Mouse (Mus musculus): ENCODE data around the gene Tfap2a. TPM values are rescaled to one million over a fixed set of nuclear protein-coding genes. Genes with fewer than 3 reads are reported as not detected.

Tfap2a gene
- polyA plus RNA-seq, 1 experiment from 2014 or later = 0.21 TPM

GRCm38 (mm10) chr13:40706612-40707011, 31.6 kb downstream of the Tfap2a start:
- Histone ChIP-seq H3K27me3 (replicated peaks) (peaks cover 98% of the 10 kb centered on the region), H3K4me2 (replicated peaks) (no peak overlapping the region), H3K9me3 (no peaks in the 10 kb centered on the region), H3K27ac (no peak overlapping the region), H3K36me3 (no peaks in the 10 kb centered on the region), H3K4me1 (replicated peaks) (peaks cover 3% of the 10 kb centered on the region; the same call in 1 of the 2 replicates), H3K4me3 (replicated peaks) (no peak overlapping the region), H3K9ac (no peak overlapping the region)
- WGBS = 9% methylated on average over 5 of the region's 5 CpGs
- no peak for ATAC-seq

- Histone ChIP-seq H3K27ac (no peak overlapping the region), H3K9me3 (no peaks in the 10 kb centered on the region), H3K36me3 (no peaks in the 10 kb centered on the region), H3K9ac (no peak overlapping the region), H3K4me2 (replicated peaks) (no peak overlapping the region), H3K27me3 (replicated peaks) (peaks cover 98% of the 10 kb centered on the region), H3K4me1 (replicated peaks) (peaks cover 3% of the 10 kb centered on the region; the same call in 1 of the 2 replicates), H3K4me3 (replicated peaks) (no peak overlapping the region)
- 5% methylated on average over 4 of the region's 4 CpGs for WGBS
- ATAC-seq = no peak
Measured at GRCm38 (mm10) chr13:40705821-40706425, 32.3 kb downstream of the Tfap2a start.

- H3K9ac ChIP-seq = no peak overlapping the region
- H3K9me3 ChIP-seq = no peaks in the 10 kb centered on the region
- 0 out of 2 replicates have a peak overlapping the region, but pooled peaks have one; percentile 6 for H3K4me3 ChIP-seq (replicated peaks)
- peaks cover 93% of the 10 kb centered on the region for H3K27me3 ChIP-seq (replicated peaks)
- H3K4me2 ChIP-seq (replicated peaks) = no peak overlapping the region; the same call in 1 of the 2 replicates
- H3K4me1 ChIP-seq (replicated peaks) = peaks cover 3% of the 10 kb centered on the region; the same call in 1 of the 2 replicates
- H3K36me3 ChIP-seq = no peaks in the 10 kb centered on the region
- ATAC-seq = no peak
- H3K27ac ChIP-seq = no peak overlapping the region
- 2% methylated on average over 28 of the region's 28 CpGs for WGBS
Measured at GRCm38 (mm10) chr13:40704864-40705455, 33.2 kb downstream of the Tfap2a start.

- Histone ChIP-seq H3K4me2 (replicated peaks) (peak overlapping the region; percentile 17; the same call in 1 of the 2 replicates), H3K9me3 (no peaks in the 10 kb centered on the region), H3K36me3 (no peaks in the 10 kb centered on the region), H3K27me3 (replicated peaks) (peaks cover 86% of the 10 kb centered on the region), H3K27ac (no peak overlapping the region), H3K9ac (no peak overlapping the region), H3K4me1 (replicated peaks) (peaks cover 3% of the 10 kb centered on the region; the same call in 1 of the 2 replicates), H3K4me3 (replicated peaks) (peak overlapping the region; percentile 3; the same call in 1 of the 2 replicates)
- no peak for ATAC-seq
- WGBS = under 1% methylated on average over 38 of the region's 38 CpGs
Measured at GRCm38 (mm10) chr13:40703982-40704501, 34.1 kb downstream of the Tfap2a start.

GRCm38 (mm10) chr13:40703123-40703797, 34.9 kb downstream of the Tfap2a start:
- no peak overlapping the region for H3K9ac ChIP-seq
- peaks cover 80% of the 10 kb centered on the region for H3K27me3 ChIP-seq (replicated peaks)
- ATAC-seq = no peak
- H3K4me3 ChIP-seq (replicated peaks) = no peak overlapping the region
- 3% methylated on average over 19 of the region's 19 CpGs for WGBS
- no peaks in the 10 kb centered on the region for H3K9me3 ChIP-seq
- no peak overlapping the region for H3K27ac ChIP-seq
- peaks cover 3% of the 10 kb centered on the region; the same call in 1 of the 2 replicates for H3K4me1 ChIP-seq (replicated peaks)
- no peaks in the 10 kb centered on the region for H3K36me3 ChIP-seq
- no peak overlapping the region for H3K4me2 ChIP-seq (replicated peaks)

GRCm38 (mm10) chr13:40702361-40703122, 35.6 kb downstream of the Tfap2a start:
- Histone ChIP-seq H3K4me1 (replicated peaks) (peaks cover 3% of the 10 kb centered on the region; the same call in 1 of the 2 replicates), H3K36me3 (no peaks in the 10 kb centered on the region), H3K27me3 (replicated peaks) (peaks cover 80% of the 10 kb centered on the region), H3K9me3 (no peaks in the 10 kb centered on the region), H3K4me2 (replicated peaks) (no peak overlapping the region), H3K4me3 (replicated peaks) (no peak overlapping the region), H3K27ac (no peak overlapping the region), H3K9ac (no peak overlapping the region)
- no peak for ATAC-seq
- WGBS = 6% methylated on average over 30 of the region's 30 CpGs

GRCm38 (mm10) chr13:40701691-40702090, 36.5 kb downstream of the Tfap2a start:
- no peak overlapping the region for H3K4me2 ChIP-seq (replicated peaks)
- no peak overlapping the region for H3K9ac ChIP-seq
- H3K27me3 ChIP-seq (replicated peaks) = peaks cover 72% of the 10 kb centered on the region
- H3K27ac ChIP-seq = no peak overlapping the region
- H3K4me3 ChIP-seq (replicated peaks) = no peak overlapping the region
- no peak for ATAC-seq
- no peaks in the 10 kb centered on the region for H3K36me3 ChIP-seq
- peaks cover 3% of the 10 kb centered on the region; the same call in 1 of the 2 replicates for H3K4me1 ChIP-seq (replicated peaks)
- WGBS = 5% methylated on average over 12 of the region's 12 CpGs
- H3K9me3 ChIP-seq = no peaks in the 10 kb centered on the region

- H3K4me3 ChIP-seq (replicated peaks) = no peak overlapping the region
- H3K9me3 ChIP-seq = no peaks in the 10 kb centered on the region
- no peaks in the 10 kb centered on the region for H3K4me1 ChIP-seq (replicated peaks)
- no peak overlapping the region for H3K4me2 ChIP-seq (replicated peaks)
- no peak overlapping the region for H3K27ac ChIP-seq
- H3K27me3 ChIP-seq (replicated peaks) = no peaks in the 10 kb centered on the region
- H3K36me3 ChIP-seq = no peaks in the 10 kb centered on the region
- ATAC-seq = no peak
- no peak overlapping the region for H3K9ac ChIP-seq
- WGBS = 84% methylated on average over 3 of the region's 3 CpGs
Measured at GRCm38 (mm10) chr13:40685790-40686189, 52.4 kb downstream of the Tfap2a start.

GRCm38 (mm10) chr13:40676730-40677129, 61.4 kb downstream of the Tfap2a start:
- H3K27me3 ChIP-seq (replicated peaks) = 0 out of 2 replicates have a peak, but pooled peaks cover 3% of the 10 kb centered on the region

More at GRCm38 (mm10) chr13:40676730-40677129, 61.4 kb downstream of the Tfap2a start:
- no peak overlapping the region for H3K9ac ChIP-seq
- no peaks in the 10 kb centered on the region for H3K36me3 ChIP-seq
- no peak overlapping the region for H3K4me2 ChIP-seq (replicated peaks)
- H3K9me3 ChIP-seq = no peaks in the 10 kb centered on the region
- no peak for ATAC-seq
- H3K27ac ChIP-seq = no peak overlapping the region
- H3K4me1 ChIP-seq (replicated peaks) = no peaks in the 10 kb centered on the region
- no peak overlapping the region for H3K4me3 ChIP-seq (replicated peaks)
- 38% methylated on average over 4 of the region's 4 CpGs for WGBS
